Mouse (Mus musculus): ENCODE data around the gene Clec10a. TPM values are rescaled to one million over a fixed set of nuclear protein-coding genes. Genes with fewer than 3 reads are reported as not detected.
A peak's percentile ranks its signal among the peaks of the same experiment; 100 is the strongest.

The Clec10a gene
- polyA plus RNA-seq, 1 experiment from 2014 or later = 0.72 TPM

GRCm38 (mm10) chr11:70200036-70200608 is 44.1 kb downstream of the Clec10a start:
- H3K27ac ChIP-seq (replicated peaks; ENCODE audit: low read depth, low read length) = no peak overlapping the region
- H3K36me3 ChIP-seq (replicated peaks; ENCODE audit: control insufficient read depth, insufficient read depth, low read depth, low read length) = no peaks in the 10 kb centered on the region
- ATAC-seq (replicated peaks; ENCODE audit: insufficient number of reproducible peaks, low FRiP score, low TSS enrichment, low read depth) = no peak
- H3K4me2 ChIP-seq (ENCODE audit: low read depth, low read length) = no peak overlapping the region
- no peaks in the 10 kb centered on the region for H3K9me3 ChIP-seq (replicated peaks; ENCODE audit: control insufficient read depth, low read length)
- 73% methylated on average over 5 of the region's 5 CpGs for WGBS
- DNase-seq (ENCODE audit: low spot score) = no peak
- no peak overlapping the region for H3K9ac ChIP-seq (replicated peaks; ENCODE audit: low read length)
- H3K4me1 ChIP-seq (ENCODE audit: control insufficient read depth, insufficient read depth, low read length) = no peaks in the 10 kb centered on the region; the same call in 1 of the 2 replicates
- no peaks in the 10 kb centered on the region for H3K27me3 ChIP-seq (ENCODE audit: control insufficient read depth, insufficient read depth, low read length)
- H3K4me3 ChIP-seq (ENCODE audit: low read depth, low read length) = no peak overlapping the region

- H3K27ac ChIP-seq (replicated peaks; ENCODE audit: low read depth, low read length) = no peak overlapping the region
- no peak overlapping the region for H3K4me2 ChIP-seq (ENCODE audit: low read depth, low read length)
- H3K4me3 ChIP-seq (ENCODE audit: low read depth, low read length) = no peak overlapping the region
- no peaks in the 10 kb centered on the region for H3K27me3 ChIP-seq (ENCODE audit: control insufficient read depth, insufficient read depth, low read length)
- DNase-seq (ENCODE audit: low spot score) (peak; percentile 92), ATAC-seq (replicated peaks; ENCODE audit: insufficient number of reproducible peaks, low FRiP score, low TSS enrichment, low read depth) (no peak)
- H3K9me3 ChIP-seq (replicated peaks; ENCODE audit: control insufficient read depth, low read length) = no peaks in the 10 kb centered on the region
- WGBS = 36% methylated on average over 5 of the region's 5 CpGs
- no peak overlapping the region for H3K9ac ChIP-seq (replicated peaks; ENCODE audit: low read length)
- no peaks in the 10 kb centered on the region; the same call in 1 of the 2 replicates for H3K4me1 ChIP-seq (ENCODE audit: control insufficient read depth, insufficient read depth, low read length)
- no peaks in the 10 kb centered on the region for H3K36me3 ChIP-seq (replicated peaks; ENCODE audit: control insufficient read depth, insufficient read depth, low read depth, low read length)
Observed at GRCm38 (mm10) chr11:70201691-70202090, 45.7 kb downstream of the Clec10a start.

- Histone ChIP-seq H3K4me3 (ENCODE audit: low read depth, low read length) (no peak overlapping the region), H3K36me3 (replicated peaks; ENCODE audit: control insufficient read depth, insufficient read depth, low read depth, low read length) (no peaks in the 10 kb centered on the region), H3K27me3 (ENCODE audit: control insufficient read depth, insufficient read depth, low read length) (no peaks in the 10 kb centered on the region), H3K9ac (replicated peaks; ENCODE audit: low read length) (no peak overlapping the region), H3K4me1 (ENCODE audit: control insufficient read depth, insufficient read depth, low read length) (no peaks in the 10 kb centered on the region), H3K9me3 (replicated peaks; ENCODE audit: control insufficient read depth, low read length) (no peaks in the 10 kb centered on the region), H3K4me2 (ENCODE audit: low read depth, low read length) (no peak overlapping the region), H3K27ac (replicated peaks; ENCODE audit: low read depth, low read length) (no peak overlapping the region)
- ATAC-seq (replicated peaks; ENCODE audit: insufficient number of reproducible peaks, low FRiP score, low TSS enrichment, low read depth) = no peak
- WGBS = 87% methylated on average over 2 of the region's 2 CpGs
- no peak for DNase-seq (ENCODE audit: low spot score)
Observed at GRCm38 (mm10) chr11:70206801-70207200, 50.8 kb downstream of the Clec10a start.

- Histone ChIP-seq H3K4me1 (ENCODE audit: control insufficient read depth, insufficient read depth, low read length) (no peaks in the 10 kb centered on the region), H3K4me2 (ENCODE audit: low read depth, low read length) (no peak overlapping the region), H3K9ac (replicated peaks; ENCODE audit: low read length) (no peak overlapping the region), H3K9me3 (replicated peaks; ENCODE audit: control insufficient read depth, low read length) (no peaks in the 10 kb centered on the region), H3K27me3 (ENCODE audit: control insufficient read depth, insufficient read depth, low read length) (0 out of 2 replicates have a peak, but pooled peaks cover 2% of the 10 kb centered on the region), H3K36me3 (replicated peaks; ENCODE audit: control insufficient read depth, insufficient read depth, low read depth, low read length) (no peaks in the 10 kb centered on the region), H3K27ac (replicated peaks; ENCODE audit: low read depth, low read length) (no peak overlapping the region), H3K4me3 (ENCODE audit: low read depth, low read length) (no peak overlapping the region)
- DNase-seq (ENCODE audit: low spot score) (no peak), ATAC-seq (replicated peaks; ENCODE audit: insufficient number of reproducible peaks, low FRiP score, low TSS enrichment, low read depth) (no peak)
- 81% methylated on average over 7 of the region's 7 CpGs for WGBS
Observed at GRCm38 (mm10) chr11:70207283-70207682, 51.3 kb downstream of the Clec10a start.

- ATAC-seq (replicated peaks; ENCODE audit: insufficient number of reproducible peaks, low FRiP score, low TSS enrichment, low read depth) = no peak
- Histone ChIP-seq H3K9ac (replicated peaks; ENCODE audit: low read length) (no peak overlapping the region), H3K9me3 (replicated peaks; ENCODE audit: control insufficient read depth, low read length) (no peaks in the 10 kb centered on the region), H3K4me2 (ENCODE audit: low read depth, low read length) (no peak overlapping the region), H3K27me3 (ENCODE audit: control insufficient read depth, insufficient read depth, low read length) (peaks cover 6% of the 10 kb centered on the region), H3K36me3 (replicated peaks; ENCODE audit: control insufficient read depth, insufficient read depth, low read depth, low read length) (no peaks in the 10 kb centered on the region), H3K4me3 (ENCODE audit: low read depth, low read length) (no peak overlapping the region), H3K27ac (replicated peaks; ENCODE audit: low read depth, low read length) (no peak overlapping the region), H3K4me1 (ENCODE audit: control insufficient read depth, insufficient read depth, low read length) (peaks cover 3% of the 10 kb centered on the region)
- WGBS = 80% methylated on average over 5 of the region's 5 CpGs
- DNase-seq (ENCODE audit: low spot score) = no peak
Observed at GRCm38 (mm10) chr11:70208778-70209388, 52.9 kb downstream of the Clec10a start.

- peaks cover 10% of the 10 kb centered on the region for H3K4me1 ChIP-seq (ENCODE audit: control insufficient read depth, insufficient read depth, low read length)
- H3K27ac ChIP-seq (replicated peaks; ENCODE audit: low read depth, low read length) = no peak overlapping the region
- H3K27me3 ChIP-seq (ENCODE audit: control insufficient read depth, insufficient read depth, low read length) = peaks cover 24% of the 10 kb centered on the region
- ATAC-seq (replicated peaks; ENCODE audit: insufficient number of reproducible peaks, low FRiP score, low TSS enrichment, low read depth) (no peak), DNase-seq (ENCODE audit: low spot score) (no peak)
- 94% methylated on average over 2 of the region's 2 CpGs for WGBS
- H3K4me2 ChIP-seq (ENCODE audit: low read depth, low read length) = no peak overlapping the region
- no peaks in the 10 kb centered on the region for H3K36me3 ChIP-seq (replicated peaks; ENCODE audit: control insufficient read depth, insufficient read depth, low read depth, low read length)
- no peak overlapping the region for H3K4me3 ChIP-seq (ENCODE audit: low read depth, low read length)
- no peak overlapping the region for H3K9ac ChIP-seq (replicated peaks; ENCODE audit: low read length)
- no peaks in the 10 kb centered on the region for H3K9me3 ChIP-seq (replicated peaks; ENCODE audit: control insufficient read depth, low read length)
Observed at GRCm38 (mm10) chr11:70210681-70211080, 54.7 kb downstream of the Clec10a start.

GRCm38 (mm10) chr11:70211972-70212371 is 56.0 kb downstream of the Clec10a start:
- no peak overlapping the region for H3K9ac ChIP-seq (replicated peaks; ENCODE audit: low read length)
- DNase-seq (ENCODE audit: low spot score) = no peak
- no peak overlapping the region for H3K27ac ChIP-seq (replicated peaks; ENCODE audit: low read depth, low read length)
- H3K36me3 ChIP-seq (replicated peaks; ENCODE audit: control insufficient read depth, insufficient read depth, low read depth, low read length) = no peaks in the 10 kb centered on the region
- no peaks in the 10 kb centered on the region for H3K9me3 ChIP-seq (replicated peaks; ENCODE audit: control insufficient read depth, low read length)
- 82% methylated on average over 6 of the region's 6 CpGs for WGBS
- no peak overlapping the region for H3K4me2 ChIP-seq (ENCODE audit: low read depth, low read length)
- ATAC-seq (replicated peaks; ENCODE audit: insufficient number of reproducible peaks, low FRiP score, low TSS enrichment, low read depth) = no peak
- peaks cover 37% of the 10 kb centered on the region for H3K27me3 ChIP-seq (ENCODE audit: control insufficient read depth, insufficient read depth, low read length)
- peaks cover 10% of the 10 kb centered on the region for H3K4me1 ChIP-seq (ENCODE audit: control insufficient read depth, insufficient read depth, low read length)
- no peak overlapping the region for H3K4me3 ChIP-seq (ENCODE audit: low read depth, low read length)

GRCm38 (mm10) chr11:70212423-70212822 is 56.4 kb downstream of the Clec10a start, which contains the start of gene Slc16a11:
Gene Slc16a11, plus strand, starts transcription at chr11:70212752.
- Histone ChIP-seq H3K27ac (replicated peaks; ENCODE audit: low read depth, low read length) (no peak within 1 kb of the TSS), H3K9me3 (replicated peaks; ENCODE audit: control insufficient read depth, low read length) (no peaks in the 10 kb centered on the region), H3K27me3 (ENCODE audit: control insufficient read depth, insufficient read depth, low read length) (peaks cover 37% of the 10 kb centered on the region), H3K4me2 (ENCODE audit: low read depth, low read length) (no peak within 1 kb of the TSS), H3K9ac (replicated peaks; ENCODE audit: low read length) (no peak within 1 kb of the TSS), H3K4me1 (ENCODE audit: control insufficient read depth, insufficient read depth, low read length) (peaks cover 10% of the 10 kb centered on the region), H3K4me3 (ENCODE audit: low read depth, low read length) (no peak within 1 kb of the TSS), H3K36me3 (replicated peaks; ENCODE audit: control insufficient read depth, insufficient read depth, low read depth, low read length) (no peaks in the 10 kb centered on the region)
- DNase-seq (ENCODE audit: low spot score) (no peak), ATAC-seq (replicated peaks; ENCODE audit: insufficient number of reproducible peaks, low FRiP score, low TSS enrichment, low read depth) (no peak)
- 62% methylated on average over 6 of the region's 6 CpGs for whole genome bisulfite sequencing
